Mouse (Mus musculus): ENCODE measurements around the gene Sycp1. TPM values are rescaled to one million over a fixed set of nuclear protein-coding genes. Genes with fewer than 3 reads are reported as not detected.

Gene Sycp1
- polyA plus RNA-seq, 1 experiment = not detected

DNA sequence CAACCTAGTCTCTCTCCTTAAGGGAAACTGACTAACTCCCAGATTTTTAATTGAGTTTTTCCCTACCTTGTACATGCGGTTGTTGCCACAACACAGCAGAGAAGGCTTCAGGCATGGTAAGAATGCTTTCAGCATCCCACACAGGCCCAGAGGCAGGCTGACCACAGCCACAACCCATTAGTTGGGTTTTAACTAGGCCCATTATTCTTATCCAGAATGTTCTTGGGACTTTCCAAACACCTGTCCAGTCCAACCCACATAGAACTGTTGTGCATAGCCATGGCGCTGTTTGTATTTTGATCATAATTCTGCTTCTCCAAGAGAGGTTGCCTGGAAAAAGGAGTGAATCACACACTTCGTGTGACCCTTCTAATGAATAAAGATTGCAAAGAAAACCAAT, 19.2 kb upstream of the Sycp1 start:
- Histone ChIP-seq H3K4me3 (ENCODE audit: insufficient read depth, low read depth, low read length) (no peak overlapping the region), H3K27ac (ENCODE audit: insufficient read depth, low read depth, low read length) (no peak overlapping the region), H3K4me1 (ENCODE audit: control insufficient read depth, insufficient read depth, low read length) (no peaks in the 10 kb centered on the region)
- 80% methylated on average over 3 of the region's 3 CpGs for WGBS
- TF ChIP-seq POLR2A (IDR thresholded peaks at IDR 0.05; ENCODE audit: insufficient read depth, low read depth, low read length) = no peak
- no peak for TF ChIP-seq CTCF (IDR thresholded peaks at IDR 0.05; ENCODE audit: insufficient read depth, low read depth, low read length)

- H3K4me1 ChIP-seq (ENCODE audit: control insufficient read depth, insufficient read depth, low read length) = no peaks in the 10 kb centered on the region
- 94% methylated on average over 12 of the region's 12 CpGs for WGBS
- TF ChIP-seq CTCF (IDR thresholded peaks at IDR 0.05; ENCODE audit: insufficient read depth, low read depth, low read length) (no peak), POLR2A (IDR thresholded peaks at IDR 0.05; ENCODE audit: insufficient read depth, low read depth, low read length) (no peak)
- no peak overlapping the region for H3K4me3 ChIP-seq (ENCODE audit: insufficient read depth, low read depth, low read length)
- no peak overlapping the region for H3K27ac ChIP-seq (ENCODE audit: insufficient read depth, low read depth, low read length)
Observed at GRCm38 (mm10) chr3:102954476-102954875, 18.6 kb upstream of the Sycp1 start.

GRCm38 (mm10) chr3:102946861-102947260, 11.0 kb upstream of the Sycp1 start:
- WGBS = 44% methylated on average over 5 of the region's 5 CpGs
- Histone ChIP-seq H3K27ac (ENCODE audit: insufficient read depth, low read depth, low read length) (no peak overlapping the region), H3K4me1 (ENCODE audit: control insufficient read depth, insufficient read depth, low read length) (no peaks in the 10 kb centered on the region), H3K4me3 (ENCODE audit: insufficient read depth, low read depth, low read length) (no peak overlapping the region)
- TF ChIP-seq CTCF (IDR thresholded peaks at IDR 0.05; ENCODE audit: insufficient read depth, low read depth, low read length) (no peak), POLR2A (IDR thresholded peaks at IDR 0.05; ENCODE audit: insufficient read depth, low read depth, low read length) (no peak)

DNA sequence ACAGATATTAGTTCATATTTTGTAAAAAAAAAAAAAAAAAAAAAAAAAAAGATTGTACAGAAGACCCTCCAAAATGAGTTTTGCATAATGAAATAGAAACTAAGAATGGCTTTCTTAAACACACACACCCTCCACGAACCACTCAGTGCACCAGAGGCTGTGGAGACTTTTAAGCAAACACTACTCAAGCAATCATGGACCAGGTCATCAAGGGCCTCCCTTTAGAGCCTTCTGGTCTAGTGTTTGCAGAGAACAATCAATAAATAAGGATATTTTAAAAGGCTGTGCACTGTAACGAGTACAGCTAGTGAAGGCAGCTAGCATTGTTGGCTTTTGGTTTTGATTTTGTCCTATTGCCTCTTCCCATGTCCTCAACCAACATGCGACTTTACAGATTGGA, 10.4 kb upstream of the Sycp1 start:
- no peak overlapping the region for H3K4me3 ChIP-seq (ENCODE audit: insufficient read depth, low read depth, low read length)
- no peak for TF ChIP-seq CTCF (IDR thresholded peaks at IDR 0.05; ENCODE audit: insufficient read depth, low read depth, low read length)
- TF ChIP-seq POLR2A (IDR thresholded peaks at IDR 0.05; ENCODE audit: insufficient read depth, low read depth, low read length) = no peak
- WGBS = 83% methylated on average over 3 of the region's 3 CpGs

GRCm38 (mm10) chr3:102938100-102938499, 2.2 kb upstream of the Sycp1 start:
- Histone ChIP-seq H3K4me1 (ENCODE audit: control insufficient read depth, insufficient read depth, low read length) (no peaks in the 10 kb centered on the region), H3K4me3 (ENCODE audit: insufficient read depth, low read depth, low read length) (no peak overlapping the region), H3K27ac (ENCODE audit: insufficient read depth, low read depth, low read length) (no peak overlapping the region)
- 95% methylated on average over 1 of the region's 1 CpGs for WGBS
- no peak for TF ChIP-seq POLR2A (IDR thresholded peaks at IDR 0.05; ENCODE audit: insufficient read depth, low read depth, low read length)
- no peak for TF ChIP-seq CTCF (IDR thresholded peaks at IDR 0.05; ENCODE audit: insufficient read depth, low read depth, low read length)

More for the DNA sequence above, 10.4 kb upstream of the Sycp1 start:
- Histone ChIP-seq H3K27ac (ENCODE audit: insufficient read depth, low read depth, low read length) (no peak overlapping the region), H3K4me1 (ENCODE audit: control insufficient read depth, insufficient read depth, low read length) (no peaks in the 10 kb centered on the region)

DNA sequence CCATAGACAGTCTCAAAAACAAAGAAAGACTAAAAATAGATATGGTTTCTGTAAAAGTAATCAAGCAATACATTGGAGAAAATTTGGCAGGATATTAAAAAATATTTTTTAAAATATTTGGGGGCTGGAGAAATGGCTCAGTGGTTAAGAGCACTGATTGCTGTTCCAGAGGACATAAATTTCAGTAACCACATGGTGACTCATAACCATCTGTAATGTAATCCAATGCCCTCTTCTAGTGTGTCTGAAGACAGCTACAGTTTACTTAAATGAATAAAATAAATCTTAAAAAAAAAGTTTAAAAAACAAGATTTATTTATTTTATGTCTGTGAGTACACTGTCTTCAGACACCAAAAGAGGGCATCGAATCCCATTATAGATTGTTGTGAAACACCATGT, 36.8 kb downstream of the Sycp1 start:
- WGBS = 95% methylated on average over 1 of the region's 1 CpGs
- no peak for TF ChIP-seq CTCF (IDR thresholded peaks at IDR 0.05; ENCODE audit: insufficient read depth, low read depth, low read length)
- no peak for TF ChIP-seq POLR2A (IDR thresholded peaks at IDR 0.05; ENCODE audit: insufficient read depth, low read depth, low read length)

DNA sequence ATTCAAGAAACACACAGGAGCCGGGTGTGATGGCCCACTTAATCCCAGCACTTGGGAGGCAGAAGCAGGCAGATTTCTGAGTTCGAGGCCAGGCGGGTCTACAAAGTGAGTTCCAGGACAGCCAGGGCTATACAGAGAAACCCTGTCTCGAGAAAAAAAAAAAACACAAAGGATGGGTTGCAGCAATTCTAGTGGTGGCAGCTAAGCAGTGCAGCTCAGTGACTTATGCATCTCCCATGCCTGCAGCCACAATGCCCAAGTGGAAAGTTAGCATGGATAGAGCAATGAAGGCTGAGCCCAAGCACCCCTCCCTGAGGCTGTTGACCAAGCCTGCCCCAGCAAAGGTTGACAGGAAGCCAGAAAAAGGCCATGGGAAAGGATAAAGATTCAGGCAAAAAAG, 55.4 kb downstream of the Sycp1 start:
- Histone ChIP-seq H3K4me3 (ENCODE audit: insufficient read depth, low read depth, low read length) (no peak overlapping the region), H3K4me1 (ENCODE audit: control insufficient read depth, insufficient read depth, low read length) (no peaks in the 10 kb centered on the region), H3K27ac (ENCODE audit: insufficient read depth, low read depth, low read length) (no peak overlapping the region)
- no peak for TF ChIP-seq CTCF (IDR thresholded peaks at IDR 0.05; ENCODE audit: insufficient read depth, low read depth, low read length)
- no peak for TF ChIP-seq POLR2A (IDR thresholded peaks at IDR 0.05; ENCODE audit: insufficient read depth, low read depth, low read length)
- 78% methylated on average over 4 of the region's 4 CpGs for WGBS

More for the DNA sequence above, 36.8 kb downstream of the Sycp1 start:
- Histone ChIP-seq H3K4me1 (ENCODE audit: control insufficient read depth, insufficient read depth, low read length) (no peaks in the 10 kb centered on the region), H3K27ac (ENCODE audit: insufficient read depth, low read depth, low read length) (no peak overlapping the region), H3K4me3 (ENCODE audit: insufficient read depth, low read depth, low read length) (no peak overlapping the region)

- no peak for TF ChIP-seq POLR2A (IDR thresholded peaks at IDR 0.05; ENCODE audit: insufficient read depth, low read depth, low read length)
- no peak for TF ChIP-seq CTCF (IDR thresholded peaks at IDR 0.05; ENCODE audit: insufficient read depth, low read depth, low read length)
Observed at GRCm38 (mm10) chr3:102848661-102849060, 87.2 kb downstream of the Sycp1 start.

DNA sequence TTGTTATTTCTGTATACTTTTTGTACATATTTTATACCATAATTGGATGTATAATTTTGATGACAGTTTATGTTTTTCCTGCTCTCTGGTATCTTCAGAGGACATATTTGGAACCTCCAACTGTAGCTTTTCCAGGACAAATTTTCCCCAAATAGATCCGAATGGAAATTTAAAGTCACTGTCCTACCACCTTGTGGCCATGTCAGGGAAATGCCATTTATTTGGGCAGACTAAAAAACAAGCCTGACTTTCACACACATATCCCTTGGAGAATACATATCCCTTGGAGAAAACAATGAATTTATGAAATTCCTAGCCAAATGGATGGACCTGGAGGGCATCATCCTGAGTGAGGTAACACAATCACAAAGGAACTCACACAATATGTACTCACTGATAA, 93.5 kb downstream of the Sycp1 start:
- WGBS = 47% methylated on average over 1 of the region's 1 CpGs
- H3K4me3 ChIP-seq (ENCODE audit: insufficient read depth, low read depth, low read length) = no peak overlapping the region

More at GRCm38 (mm10) chr3:102848661-102849060, 87.2 kb downstream of the Sycp1 start:
- no peaks in the 10 kb centered on the region for H3K4me1 ChIP-seq (ENCODE audit: control insufficient read depth, insufficient read depth, low read length)
- H3K4me3 ChIP-seq (ENCODE audit: insufficient read depth, low read depth, low read length) = no peak overlapping the region
- no peak overlapping the region for H3K27ac ChIP-seq (ENCODE audit: insufficient read depth, low read depth, low read length)

DNA sequence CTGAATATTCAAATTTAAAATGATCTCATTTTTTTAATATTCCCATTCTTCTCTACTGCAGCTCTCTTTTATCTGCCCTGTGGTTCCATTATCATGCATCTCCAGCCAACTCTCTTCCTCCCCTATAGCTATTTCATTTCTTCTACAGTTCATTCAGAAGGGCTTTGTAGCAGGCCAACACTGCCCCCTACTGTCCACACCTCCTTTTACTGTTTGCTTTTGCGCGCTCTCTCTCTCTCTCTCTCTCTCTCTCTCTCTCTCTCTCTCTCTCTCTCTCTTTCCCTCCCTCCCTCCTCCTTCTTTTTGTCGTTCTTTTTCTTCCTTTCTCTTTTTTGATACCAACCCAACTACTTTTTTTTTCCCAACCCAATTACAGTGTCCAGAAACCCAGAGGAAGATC, 132.0 kb downstream of the Sycp1 start:
- Histone ChIP-seq H3K27ac (ENCODE audit: insufficient read depth, low read depth, low read length) (no peak overlapping the region), H3K4me1 (ENCODE audit: control insufficient read depth, insufficient read depth, low read length) (no peaks in the 10 kb centered on the region), H3K4me3 (ENCODE audit: insufficient read depth, low read depth, low read length) (no peak overlapping the region)
- whole genome bisulfite sequencing = 12% methylated on average over 3 of the region's 3 CpGs
- TF ChIP-seq POLR2A (IDR thresholded peaks at IDR 0.05; ENCODE audit: insufficient read depth, low read depth, low read length) = no peak
- TF ChIP-seq CTCF (IDR thresholded peaks at IDR 0.05; ENCODE audit: insufficient read depth, low read depth, low read length) = no peak

More for the DNA sequence above, 93.5 kb downstream of the Sycp1 start:
- TF ChIP-seq CTCF (IDR thresholded peaks at IDR 0.05; ENCODE audit: insufficient read depth, low read depth, low read length) (no peak), POLR2A (IDR thresholded peaks at IDR 0.05; ENCODE audit: insufficient read depth, low read depth, low read length) (no peak)
- Histone ChIP-seq H3K4me1 (ENCODE audit: control insufficient read depth, insufficient read depth, low read length) (no peaks in the 10 kb centered on the region), H3K27ac (ENCODE audit: insufficient read depth, low read depth, low read length) (no peak overlapping the region)

Measured in olfactory bulb, adult 2 months (tissue).